Mouse (Mus musculus) cortical plate, adult 2 months (tissue): ENCODE data around the gene Serpina12. TPM values are rescaled to one million over a fixed set of nuclear protein-coding genes. Genes with fewer than 3 reads are reported as not detected.
A peak's percentile ranks its signal among the peaks of the same experiment; 100 is the strongest.

Experiments
- H3K27ac ChIP-seq: fragments of 200-500 bp; 2 replicates; pipeline ENCODE4 v1.5.1; 2012; ENCODE audit warnings: low read length, control low read depth, inconsistent platforms; ENCODE audit not compliant: insufficient read depth
- H3K4me1 ChIP-seq: fragments of 200-500 bp; 2 replicates; pipeline ENCODE4 v1.6.1; 2011; ENCODE audit warnings: low read length; ENCODE audit not compliant: control insufficient read depth, insufficient read depth
- H3K4me3 ChIP-seq: fragments of 200-500 bp; 2 replicates; pipeline ENCODE4 v1.5.1; 2011; ENCODE audit warnings: mild to moderate bottlenecking, low read length, control low read depth; ENCODE audit not compliant: insufficient read depth
- CTCF ChIP-seq: fragments of 200-500 bp; IDR thresholded peaks from 2 replicates; pipeline ENCODE4 v1.5.1; 2011; ENCODE audit warnings: mild to moderate bottlenecking, control low read depth, low read length; ENCODE audit not compliant: insufficient read depth; ENCODE audit errors: extremely low read depth
- POLR2A ChIP-seq: fragments of 200-500 bp; IDR thresholded peaks from 2 replicates; pipeline ENCODE4 v1.6.1; 2011; ENCODE audit warnings: mild to moderate bottlenecking, low read length, control low read depth; ENCODE audit not compliant: insufficient read depth; ENCODE audit errors: extremely low read depth
- polyA plus RNA-seq: library from polyadenylated mRNA; depleted of rRNA; stranded (reverse); fragments of >200 nt; gene quantifications from 2 replicates; pipeline ENCODE4 v1.2.3, GENCODE M21; 2012; rRNA removed

Serpina12 gene
- polyA plus RNA-seq, 1 experiment, result not detected

DNA sequence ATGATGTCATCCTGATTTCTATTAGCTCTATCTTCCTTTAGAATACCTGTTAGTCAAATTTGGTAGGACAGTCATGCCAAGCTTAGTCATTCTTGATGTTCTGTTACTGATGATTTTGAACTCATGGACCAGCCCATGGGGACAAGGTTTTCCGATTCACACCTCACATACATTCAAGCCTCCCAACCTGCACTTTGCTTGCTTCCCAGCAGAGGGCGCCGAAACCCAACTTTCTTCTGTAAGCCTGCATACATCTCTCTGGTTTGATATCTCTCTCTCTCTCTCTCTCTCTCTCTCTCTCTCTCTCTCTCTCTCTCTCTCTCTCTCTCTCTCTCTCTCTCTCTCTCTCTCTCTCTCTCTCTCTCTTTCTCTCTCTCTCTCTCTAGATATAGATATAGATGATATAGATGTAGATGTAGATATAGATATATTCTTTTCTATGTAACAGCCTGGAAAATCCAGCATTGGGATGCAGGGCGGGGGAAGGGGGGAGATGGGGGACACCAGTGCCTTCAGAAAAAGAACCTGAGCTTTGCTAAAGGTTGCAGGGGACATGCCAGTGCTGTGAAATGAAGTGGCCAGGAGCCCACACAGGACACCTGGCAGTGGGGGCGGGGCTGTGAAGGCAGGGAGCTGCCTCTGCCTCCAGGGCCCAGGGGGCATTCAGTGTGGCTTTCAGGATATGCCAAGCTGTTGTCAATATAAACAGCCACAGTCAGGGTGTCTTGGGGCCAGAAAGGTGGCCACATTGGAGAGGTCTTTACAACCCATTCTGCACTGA lies 48.8 kb downstream of the Serpina12 start:
- H3K4me3 ChIP-seq, result no peak overlapping the region
- no peak overlapping the region for H3K27ac ChIP-seq
- TF ChIP-seq CTCF (peak; percentile 91), POLR2A (no peak)
- H3K4me1 ChIP-seq, result peaks cover 1% of the 10 kb centered on the region; the same call in 1 of the 2 replicates

- Histone ChIP-seq H3K4me1 (no peaks in the 10 kb centered on the region), H3K4me3 (no peak overlapping the region), H3K27ac (no peak overlapping the region)
- no peak for TF ChIP-seq CTCF
- TF ChIP-seq POLR2A, result no peak
Observed at GRCm38 (mm10) chr12:103992945-103993344, 51.3 kb downstream of the Serpina12 start.

DNA sequence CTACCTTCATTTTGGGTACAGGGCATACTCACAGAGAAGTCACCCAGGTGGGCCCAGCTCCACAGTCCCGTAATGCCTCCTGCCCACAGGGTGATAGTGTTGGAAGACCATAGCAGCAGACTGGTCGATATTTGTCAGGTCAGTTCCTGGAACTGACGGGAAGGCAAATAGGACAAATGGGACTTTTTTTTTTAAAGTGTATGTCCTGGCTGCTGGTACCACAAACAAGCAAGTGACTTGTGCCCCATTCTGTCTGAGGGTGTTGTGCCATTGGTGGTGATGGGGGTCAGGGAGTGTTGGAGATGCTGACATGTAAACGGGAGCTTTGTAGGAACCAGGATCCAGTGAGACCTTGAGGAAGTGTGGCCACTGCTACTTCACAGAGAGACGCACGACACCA lies 54.4 kb downstream of the Serpina12 start, which contains the start of gene Serpina11:
Serpina11 (minus strand) TSS at position 101 of the 400 bp plus-strand sequence.
- TF ChIP-seq POLR2A (no peak), CTCF (no peak)
- Histone ChIP-seq H3K4me1 (no peaks in the 10 kb centered on the region), H3K4me3 (no peak within 1 kb of the TSS), H3K27ac (no peak within 1 kb of the TSS)

GRCm38 (mm10) chr12:103989514-103989767 lies 54.8 kb downstream of the Serpina12 start:
- no peak overlapping the region for H3K27ac ChIP-seq
- H3K4me1 ChIP-seq, result no peaks in the 10 kb centered on the region
- H3K4me3 ChIP-seq, result no peak overlapping the region
- TF ChIP-seq CTCF, result no peak
- TF ChIP-seq POLR2A, result no peak

GRCm38 (mm10) chr12:103988754-103989513 lies 55.3 kb downstream of the Serpina12 start:
- Histone ChIP-seq H3K27ac (no peak overlapping the region), H3K4me1 (no peaks in the 10 kb centered on the region), H3K4me3 (no peak overlapping the region)
- TF ChIP-seq POLR2A (no peak), CTCF (no peak)

- Histone ChIP-seq H3K4me1 (no peaks in the 10 kb centered on the region; the same call in 1 of the 2 replicates), H3K27ac (no peak overlapping the region), H3K4me3 (no peak overlapping the region)
- TF ChIP-seq CTCF, result no peak
- no peak for TF ChIP-seq POLR2A
Observed at GRCm38 (mm10) chr12:103985868-103986267, 58.4 kb downstream of the Serpina12 start.

- no peak overlapping the region for H3K27ac ChIP-seq
- H3K4me3 ChIP-seq, result no peak overlapping the region
- H3K4me1 ChIP-seq, result no peaks in the 10 kb centered on the region; the same call in 1 of the 2 replicates
Observed at GRCm38 (mm10) chr12:103984935-103985334, 59.3 kb downstream of the Serpina12 start.

DNA sequence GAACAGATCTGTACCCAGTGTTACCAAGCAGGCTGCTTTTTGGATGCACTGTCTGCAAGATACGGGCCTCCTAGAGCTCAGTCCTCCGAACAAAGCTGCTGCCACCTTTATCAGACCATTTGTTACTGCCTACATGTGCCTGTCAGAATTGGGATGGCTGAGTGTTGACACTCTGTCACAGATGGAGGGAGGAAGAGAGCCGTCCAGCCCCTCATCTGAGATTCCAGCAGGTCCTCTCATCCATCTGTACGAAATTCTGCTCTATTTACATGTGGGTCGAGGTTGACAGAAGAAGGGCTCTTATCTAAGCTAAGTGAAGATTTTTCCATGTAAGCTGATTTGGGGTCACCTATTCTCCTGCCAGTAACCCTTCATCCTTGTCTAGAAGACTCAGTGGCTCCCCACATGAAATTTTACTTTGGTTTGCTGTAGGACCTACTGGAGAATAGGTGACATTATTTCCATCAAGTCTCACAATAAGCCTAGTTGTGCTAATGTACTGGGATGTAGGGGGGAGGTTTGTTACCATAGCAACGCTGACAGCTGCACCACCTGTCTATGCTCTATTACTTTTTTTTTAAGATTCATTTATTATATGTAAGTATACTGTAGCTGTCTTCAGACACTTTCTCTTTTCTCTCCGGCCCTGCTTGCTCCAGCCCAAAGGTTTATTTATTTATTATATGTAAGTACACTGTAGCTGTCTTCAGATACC lies 62.4 kb downstream of the Serpina12 start:
- Histone ChIP-seq H3K4me3 (no peak overlapping the region), H3K4me1 (peaks cover 3% of the 10 kb centered on the region), H3K27ac (no peak overlapping the region)
- no peak for TF ChIP-seq CTCF
- TF ChIP-seq POLR2A, result no peak

More at GRCm38 (mm10) chr12:103984935-103985334, 59.3 kb downstream of the Serpina12 start:
- peak; percentile 56 for TF ChIP-seq CTCF
- TF ChIP-seq POLR2A, result no peak

Other genes starting within 250 kb of the Serpina12 start
- gene Serpina1b, start 214.1 kb downstream of the Serpina12 start, polyA plus RNA-seq, result not detected in 2 replicates
- gene Serpina1a, start 180.9 kb downstream of the Serpina12 start, polyA plus RNA-seq, result 0.08 TPM in 1 of 2 replicates, not detected in the other
- gene Serpina1c, start 139.6 kb downstream of the Serpina12 start, polyA plus RNA-seq, result not detected in 2 replicates
- not detected in 2 replicates for gene Serpina1e, start 85.5 kb downstream of the Serpina12 start, polyA plus RNA-seq
- gene Serpina11, start 54.5 kb downstream of the Serpina12 start, polyA plus RNA-seq, result not detected in 2 replicates
- 0.04 and 3.8 TPM in 2 replicates for gene Serpina9, start 30.7 kb downstream of the Serpina12 start, polyA plus RNA-seq
- gene Serpina5, start 56.7 kb upstream of the Serpina12 start, polyA plus RNA-seq, result not detected in 2 replicates
- gene Serpina3a, start 68.3 kb upstream of the Serpina12 start, polyA plus RNA-seq, result not detected in 2 replicates
- gene Serpina3b, start 83.6 kb upstream of the Serpina12 start, polyA plus RNA-seq, result not detected in 2 replicates
- gene Serpina3c, start 109.4 kb upstream of the Serpina12 start, polyA plus RNA-seq, result 0.04 TPM in 2 replicates
- gene Serpina3f, start 170.1 kb upstream of the Serpina12 start, polyA plus RNA-seq, result not detected in 2 replicates
- gene Serpina3g, start 191.8 kb upstream of the Serpina12 start, polyA plus RNA-seq, result 0.23 and 0.26 TPM in 2 replicates
- not detected in 2 replicates for gene Serpina3i, start 218.7 kb upstream of the Serpina12 start, polyA plus RNA-seq